Mouse (Mus musculus): Measurements from ENCODE around the gene Gabpa.

GRCm38 (mm10) chr16:84814511-84814910 lies 20.2 kb upstream of the Gabpa start:
- TF ChIP-seq CTCF (IDR thresholded peaks at IDR 0.05; ENCODE audit: low read depth, low read length), result no peak
- TF ChIP-seq TAL1 (conservative IDR thresholded peaks at IDR 0.05; ENCODE audit: low read depth, low read length), result no peak
